Comparison of ENCODE assay signal across 20 mouse cellular contexts in genomic region chr15:84500214-84500613, GRCm38 (mm10). TPM values are rescaled to one million over a fixed set of nuclear protein-coding genes. Genes with fewer than 3 reads are reported as not detected.
A peak's percentile ranks its signal among the peaks of the same experiment; 100 is the strongest.
DNase-seq lines count a peak whose midpoint lies in the region; ATAC-seq and TF ChIP-seq lines count a peak whose summit lies in the region.
"Had no signal": no experiment of that assay in that cellular context is flagged by ENCODE, and none has a peak within 500 bp of the region (broad histone marks: within the 10 kb centered on the region; RNA-seq: fewer than 3 reads in every experiment).

No protein-coding gene starts in this region.

- no peak overlapping the region for H3K9ac ChIP-seq in hindbrain, embryonic 12.5 days
- H3K9ac ChIP-seq in midbrain, embryonic 11.5 days (ENCODE audit: low read length) = no peak overlapping the region
- H3K9ac ChIP-seq in stomach, postnatal 0 days (ENCODE audit: low read length) = no peak overlapping the region
- H3K9ac ChIP-seq: embryonic facial prominence, embryonic 13.5 days; forebrain, embryonic 13.5 days; forebrain, embryonic 15.5 days; forebrain, postnatal 0 days had no signal

- no peak for ATAC-seq in hindbrain, embryonic 12.5 days (ENCODE audit: low FRiP score)
- ATAC-seq in midbrain, embryonic 11.5 days (ENCODE audit: low FRiP score) = no peak
- 0 out of 2 replicates have a peak, but pooled peaks have one; percentile 22 for ATAC-seq in stomach, postnatal 0 days (ENCODE audit: low FRiP score, low TSS enrichment)
- ATAC-seq: forebrain, embryonic 13.5 days; forebrain, embryonic 15.5 days; forebrain, postnatal 0 days had no signal

- H3K27me3 ChIP-seq in hindbrain, embryonic 10.5 days (ENCODE audit: insufficient read depth, poor library complexity, severe bottlenecking) = no peaks in the 10 kb centered on the region
- H3K27me3 ChIP-seq in hindbrain, embryonic 12.5 days = no peaks in the 10 kb centered on the region
- peaks cover 12% of the 10 kb centered on the region; the same call in 1 of the 2 replicates for H3K27me3 ChIP-seq in midbrain, embryonic 10.5 days (ENCODE audit: low read depth, poor library complexity, severe bottlenecking)
- H3K27me3 ChIP-seq in midbrain, embryonic 11.5 days (ENCODE audit: control insufficient read depth, insufficient read depth, low read length) = no peaks in the 10 kb centered on the region
- no peaks in the 10 kb centered on the region for H3K27me3 ChIP-seq in stomach, postnatal 0 days (ENCODE audit: control insufficient read depth, insufficient read depth, low read length)
- H3K27me3 ChIP-seq: embryonic facial prominence, embryonic 13.5 days; forebrain, embryonic 15.5 days had no signal

- TF ChIP-seq CTCF in stomach, postnatal 0 days (IDR thresholded peaks at IDR 0.05; ENCODE audit: low read depth) = no peak

- DNase-seq in hindbrain, embryonic 10.5 days (ENCODE audit: low spot score) = no peak
- DNase-seq in midbrain, embryonic 10.5 days (ENCODE audit: low spot score) = no peak
- no peak for DNase-seq in midbrain, embryonic 11.5 days (ENCODE audit: low spot score, missing footprints)
- DNase-seq in urinary bladder, postnatal 14 days (ENCODE audit: low spot score) = peak; percentile 54
- DNase-seq in urinary bladder, postnatal 10 days (ENCODE audit: low spot score) = no peak
- DNase-seq in stomach, postnatal 0 days (ENCODE audit: low spot score) = no peak
- DNase-seq in adrenal gland, adult (ENCODE audit: inconsistent age in 2 of 2, low spot score in 1 of 2) = no peak
- DNase-seq: adrenal gland, adult 8-10 months; adrenal gland, postnatal 14 days; adrenal gland, postnatal 36 days; cerebellum, adult 11-12 months; cerebellum, adult 2 months; cerebellum, adult 9-10 months; cerebellum, postnatal 25 days; forebrain, postnatal 0 days had no signal

- no peak overlapping the region for H3K4me2 ChIP-seq in hindbrain, embryonic 12.5 days (replicated peaks)
- H3K4me2 ChIP-seq in midbrain, embryonic 11.5 days = no peak overlapping the region
- H3K4me2 ChIP-seq in stomach, postnatal 0 days (replicated peaks; ENCODE audit: low read depth) = no peak overlapping the region
- H3K4me2 ChIP-seq: embryonic facial prominence, embryonic 13.5 days; forebrain, embryonic 13.5 days; forebrain, embryonic 15.5 days had no signal

- H3K4me3 ChIP-seq in hindbrain, embryonic 10.5 days = no peak overlapping the region
- H3K4me3 ChIP-seq in hindbrain, embryonic 12.5 days = no peak overlapping the region
- no peak overlapping the region for H3K4me3 ChIP-seq in midbrain, embryonic 10.5 days
- H3K4me3 ChIP-seq in midbrain, embryonic 11.5 days (ENCODE audit: low read depth, low read length) = no peak overlapping the region
- no peak overlapping the region for H3K4me3 ChIP-seq in stomach, postnatal 0 days (ENCODE audit: low read depth, low read length)
- H3K4me3 ChIP-seq: embryonic facial prominence, embryonic 13.5 days; forebrain, embryonic 13.5 days; forebrain, embryonic 15.5 days had no signal

- 0 out of 2 replicates have a peak overlapping the region, but pooled peaks have one; percentile 40 for H3K27ac ChIP-seq in hindbrain, embryonic 10.5 days
- H3K27ac ChIP-seq in hindbrain, embryonic 12.5 days = no peak overlapping the region
- H3K27ac ChIP-seq in midbrain, embryonic 10.5 days (replicated peaks) = 0 out of 2 replicates have a peak overlapping the region, but pooled peaks have one; percentile 47
- H3K27ac ChIP-seq in midbrain, embryonic 11.5 days (ENCODE audit: low read depth, low read length) = no peak overlapping the region
- H3K27ac ChIP-seq in stomach, postnatal 0 days (replicated peaks) = no peak overlapping the region
- H3K27ac ChIP-seq: embryonic facial prominence, embryonic 13.5 days; forebrain, embryonic 13.5 days; forebrain, embryonic 15.5 days had no signal

- no peak for TF ChIP-seq EP300 in stomach, postnatal 0 days (optimal IDR thresholded peaks at IDR 0.05)

- no peaks in the 10 kb centered on the region for H3K9me3 ChIP-seq in hindbrain, embryonic 10.5 days
- no peaks in the 10 kb centered on the region for H3K9me3 ChIP-seq in hindbrain, embryonic 12.5 days (replicated peaks)
- no peaks in the 10 kb centered on the region for H3K9me3 ChIP-seq in midbrain, embryonic 10.5 days (replicated peaks)
- H3K9me3 ChIP-seq in midbrain, embryonic 11.5 days (ENCODE audit: control insufficient read depth, low read length) = no peaks in the 10 kb centered on the region
- H3K9me3 ChIP-seq in stomach, postnatal 0 days (ENCODE audit: control insufficient read depth, low read length) = no peaks in the 10 kb centered on the region
- H3K9me3 ChIP-seq: embryonic facial prominence, embryonic 13.5 days; forebrain, embryonic 13.5 days; forebrain, embryonic 15.5 days had no signal

- 71% methylated on average over 4 of the region's 4 CpGs for WGBS in hindbrain, embryonic 10.5 days
- WGBS in hindbrain, embryonic 12.5 days = 71% methylated on average over 4 of the region's 4 CpGs
- 81% methylated on average over 4 of the region's 4 CpGs for WGBS in midbrain, embryonic 10.5 days
- 64% methylated on average over 4 of the region's 4 CpGs for WGBS in midbrain, embryonic 11.5 days
- 62% methylated on average over 4 of the region's 4 CpGs for WGBS in stomach, postnatal 0 days

- no peaks in the 10 kb centered on the region for H3K36me3 ChIP-seq in hindbrain, embryonic 10.5 days
- no peaks in the 10 kb centered on the region for H3K36me3 ChIP-seq in hindbrain, embryonic 12.5 days
- no peaks in the 10 kb centered on the region for H3K36me3 ChIP-seq in midbrain, embryonic 10.5 days
- no peaks in the 10 kb centered on the region for H3K36me3 ChIP-seq in midbrain, embryonic 11.5 days (ENCODE audit: control insufficient read depth, insufficient read depth, low read length)
- no peaks in the 10 kb centered on the region for H3K36me3 ChIP-seq in stomach, postnatal 0 days (ENCODE audit: control insufficient read depth, insufficient read depth, low read length)
- H3K36me3 ChIP-seq: embryonic facial prominence, embryonic 13.5 days; forebrain, embryonic 15.5 days had no signal

- peaks cover 43% of the 10 kb centered on the region for H3K4me1 ChIP-seq in hindbrain, embryonic 10.5 days (replicated peaks)
- H3K4me1 ChIP-seq in hindbrain, embryonic 12.5 days = peaks cover 19% of the 10 kb centered on the region
- H3K4me1 ChIP-seq in midbrain, embryonic 10.5 days = peaks cover 41% of the 10 kb centered on the region
- peaks cover 3% of the 10 kb centered on the region; the same call in 1 of the 2 replicates for H3K4me1 ChIP-seq in midbrain, embryonic 11.5 days (ENCODE audit: control insufficient read depth, insufficient read depth, low read length)
- no peaks in the 10 kb centered on the region for H3K4me1 ChIP-seq in stomach, postnatal 0 days (replicated peaks; ENCODE audit: control insufficient read depth, insufficient read depth)

RNA-seq across cellular contexts. Expression of gene Shisal1, which starts 53.3 kb away (rescaled TPM):
- 4.0 and 5.2 TPM in 2 replicates for polyA plus RNA-seq in hindbrain, embryonic 10.5 days (2016; fragmentation: Nextera tagmentation; extraction: Ambion mirVana)
- polyA plus RNA-seq in hindbrain, embryonic 12.5 days (2016; fragmentation: Nextera tagmentation; extraction: Ambion mirVana) = 9.4 and 10.8 TPM in 2 replicates
- polyA plus RNA-seq in midbrain, embryonic 10.5 days (2016; fragmentation: Nextera tagmentation; extraction: Ambion mirVana) = 5.7 and 11.4 TPM in 2 replicates
- 7.8 and 8.3 TPM in 2 replicates for polyA plus RNA-seq in midbrain, embryonic 11.5 days (2014; fragmentation: Nextera tagmentation; extraction: Ambion mirVana)
- polyA plus RNA-seq in stomach, postnatal 0 days (2015; fragmentation: Nextera tagmentation; extraction: Ambion mirVana) = 0.82 and 1.1 TPM in 2 replicates
- polyA plus RNA-seq: C2C12 had no signal

RNA-seq across cellular contexts. Expression of gene Rtl6, which starts 57.4 kb away (rescaled TPM):
- polyA plus RNA-seq in hindbrain, embryonic 10.5 days (2016; fragmentation: Nextera tagmentation; extraction: Ambion mirVana) = 27.2 and 38.2 TPM in 2 replicates
- 48.9 and 52.5 TPM in 2 replicates for polyA plus RNA-seq in hindbrain, embryonic 12.5 days (2016; fragmentation: Nextera tagmentation; extraction: Ambion mirVana)
- 27.4 and 37.4 TPM in 2 replicates for polyA plus RNA-seq in midbrain, embryonic 10.5 days (2016; fragmentation: Nextera tagmentation; extraction: Ambion mirVana)
- 19.6 and 20.3 TPM in 2 replicates for polyA plus RNA-seq in midbrain, embryonic 11.5 days (2014; fragmentation: Nextera tagmentation; extraction: Ambion mirVana)
- 3.5 and 3.8 TPM in 2 replicates for polyA plus RNA-seq in stomach, postnatal 0 days (2015; fragmentation: Nextera tagmentation; extraction: Ambion mirVana)

Comparison
In these comparisons a context has a peak if more than half of its experiments do, and no peak if none do; other contexts are left out.
1. H3K27ac ChIP-seq: peak in hindbrain, embryonic 10.5 days (single experiment) and midbrain, embryonic 10.5 days (single experiment); none in hindbrain, embryonic 12.5 days (single experiment), midbrain, embryonic 11.5 days (single experiment) and stomach, postnatal 0 days (single experiment).